In the genomic region with DNA sequence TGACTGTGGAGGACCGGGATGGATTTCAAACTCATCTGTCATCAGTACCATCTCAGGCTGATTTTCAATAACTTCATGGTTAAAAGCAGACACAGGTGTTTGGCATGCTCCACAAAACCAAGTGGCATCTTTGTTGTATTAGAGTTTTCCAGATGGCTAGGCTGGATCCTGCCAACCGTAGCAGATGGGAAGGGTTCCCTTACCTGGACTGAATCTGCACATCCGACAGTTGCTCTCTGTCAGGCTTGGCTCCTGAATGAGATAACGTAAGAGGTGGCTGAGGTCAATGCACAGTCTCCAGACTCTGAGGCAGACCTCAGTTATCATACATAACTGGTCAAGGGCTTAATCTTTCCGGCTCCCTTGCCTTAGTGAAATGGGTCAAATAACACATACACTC, we compare ENCODE assay signal across 20 mouse cellular contexts.
DNase-seq lines count a peak whose midpoint lies in the region; TF ChIP-seq lines count a peak whose summit lies in the region.
"Had no signal": no experiment of that assay in that cellular context is flagged by ENCODE, and none has a peak within 500 bp of the region (broad histone marks: within the 10 kb centered on the region; RNA-seq: fewer than 3 reads in every experiment).

No protein-coding gene starts in this region.

- H3K9me3 ChIP-seq in heart, embryonic 10.5 days: no peaks in the 10 kb centered on the region
- H3K9me3 ChIP-seq: forebrain, embryonic 15.5 days; heart, embryonic 13.5 days; hindbrain, embryonic 15.5 days; limb, embryonic 13.5 days; liver, embryonic 12.5 days had no signal

- WGBS in cerebellum, adult 2 months: 14% methylated on average over 5 of the region's 5 CpGs
- WGBS in heart, embryonic 10.5 days: 55% methylated on average over 5 of the region's 5 CpGs

- peak; percentile 13 to 34 for DNase-seq in cerebellum, adult 2 months
- no peak for DNase-seq in cerebellum, adult 11 months
- DNase-seq in heart, embryonic 10.5 days (ENCODE audit: low spot score): no peak
- no peak for DNase-seq in heart, adult 18-20 months
- peak; percentile 30 to 36 for DNase-seq in layer of hippocampus, postnatal 10 days (ENCODE audit: low spot score in 2 of 2)
- DNase-seq in layer of hippocampus, postnatal 36 days: no peak
- peak; percentile 19 to 27 for DNase-seq in cerebellum, postnatal 36 days
- DNase-seq: adrenal gland, postnatal 14 days; heart, postnatal 14 days; kidney, adult 9 months; kidney, postnatal 14 days; lung, adult 18-20 months; lung, postnatal 14 days; thymus, adult 18-20 months; thymus, postnatal 36 days had no signal

- H3K36me3 ChIP-seq in heart, embryonic 10.5 days: no peaks in the 10 kb centered on the region
- H3K36me3 ChIP-seq: forebrain, embryonic 15.5 days; heart, embryonic 13.5 days; hindbrain, embryonic 15.5 days; limb, embryonic 13.5 days; liver, embryonic 12.5 days had no signal

- peaks cover 5% of the 10 kb centered on the region; the same call in 1 of the 2 replicates for H3K4me1 ChIP-seq in cerebellum, adult 2 months (ENCODE audit: control insufficient read depth, insufficient read depth, low read length)
- peaks cover 19% of the 10 kb centered on the region for H3K4me1 ChIP-seq in heart, embryonic 10.5 days
- H3K4me1 ChIP-seq: liver, embryonic 12.5 days had no signal

- H3K27me3 ChIP-seq in cerebellum, adult 2 months (ENCODE audit: control insufficient read depth, insufficient read depth, low read length): no peaks in the 10 kb centered on the region
- H3K27me3 ChIP-seq in heart, embryonic 10.5 days (ENCODE audit: insufficient read depth, poor library complexity, severe bottlenecking): no peaks in the 10 kb centered on the region
- H3K27me3 ChIP-seq: forebrain, embryonic 15.5 days; heart, embryonic 13.5 days; hindbrain, embryonic 15.5 days; limb, embryonic 13.5 days; liver, embryonic 12.5 days had no signal

- no peak overlapping the region for H3K4me3 ChIP-seq in cerebellum, adult 2 months (replicated peaks; ENCODE audit: insufficient read depth, low read depth, low read length)
- H3K4me3 ChIP-seq in heart, embryonic 10.5 days: no peak overlapping the region
- H3K4me3 ChIP-seq: forebrain, embryonic 15.5 days; heart, embryonic 13.5 days; hindbrain, embryonic 15.5 days; limb, embryonic 13.5 days; liver, embryonic 12.5 days had no signal

- H3K27ac ChIP-seq in cerebellum, adult 2 months (ENCODE audit: insufficient read depth, low read length): no peak overlapping the region
- peak overlapping the region; percentile 23; the same call in 1 of the 2 replicates for H3K27ac ChIP-seq in heart, embryonic 10.5 days
- H3K27ac ChIP-seq: forebrain, embryonic 15.5 days; heart, embryonic 13.5 days; hindbrain, embryonic 15.5 days; limb, embryonic 13.5 days; liver, embryonic 12.5 days had no signal

- no peak for TF ChIP-seq POLR2A in cerebellum, adult 2 months (IDR thresholded peaks at IDR 0.05; ENCODE audit: borderline replicate concordance, insufficient read depth, low read length)

- no peak for TF ChIP-seq CTCF in cerebellum, adult 2 months (IDR thresholded peaks at IDR 0.05; ENCODE audit: borderline replicate concordance, insufficient read depth, low read depth, low read length)

Comparison
In these comparisons a context has a peak if more than half of its experiments do, and no peak if none do; other contexts are left out.
1. DNase-seq: peak in cerebellum, adult 2 months (2 of 2), layer of hippocampus, postnatal 10 days (2 of 2) and cerebellum, postnatal 36 days (2 of 2); none in cerebellum, adult 11 months (single experiment), heart, embryonic 10.5 days (single experiment), heart, adult 18-20 months (0 of 2) and layer of hippocampus, postnatal 36 days (0 of 2).